Mouse (Mus musculus): ENCODE results near the gene Zfp568. TPM values are rescaled to one million over a fixed set of nuclear protein-coding genes. Genes with fewer than 3 reads are reported as not detected.
A peak's percentile ranks its signal among the peaks of the same experiment; 100 is the strongest.

Zfp568 gene
- total RNA-seq, 1 experiment from 2014 or later = 32.8 TPM

DNA sequence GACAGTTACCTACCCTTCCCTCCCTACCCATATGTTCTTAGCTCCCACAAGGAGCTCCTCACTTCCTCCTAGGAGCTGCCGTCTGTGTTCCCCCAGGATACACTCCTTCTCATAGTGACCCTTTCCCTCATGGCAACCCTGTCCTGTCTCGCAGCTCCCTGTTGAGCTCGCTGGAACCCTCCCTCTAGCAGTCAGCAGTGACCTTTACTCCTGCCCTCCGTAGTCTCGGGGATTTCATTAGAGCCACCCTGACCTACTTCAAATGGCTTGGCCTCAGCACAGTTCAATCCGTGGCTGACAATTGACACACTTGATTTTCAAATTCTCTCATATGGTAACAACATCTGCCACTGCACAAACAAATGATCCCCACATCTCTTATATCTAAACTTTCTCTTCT, 46.9 kb downstream of the Zfp568 start:
- ATAC-seq (replicated peaks; ENCODE audit: insufficient number of reproducible peaks, low FRiP score, low TSS enrichment, poor library complexity, severe bottlenecking) = no peak

DNA sequence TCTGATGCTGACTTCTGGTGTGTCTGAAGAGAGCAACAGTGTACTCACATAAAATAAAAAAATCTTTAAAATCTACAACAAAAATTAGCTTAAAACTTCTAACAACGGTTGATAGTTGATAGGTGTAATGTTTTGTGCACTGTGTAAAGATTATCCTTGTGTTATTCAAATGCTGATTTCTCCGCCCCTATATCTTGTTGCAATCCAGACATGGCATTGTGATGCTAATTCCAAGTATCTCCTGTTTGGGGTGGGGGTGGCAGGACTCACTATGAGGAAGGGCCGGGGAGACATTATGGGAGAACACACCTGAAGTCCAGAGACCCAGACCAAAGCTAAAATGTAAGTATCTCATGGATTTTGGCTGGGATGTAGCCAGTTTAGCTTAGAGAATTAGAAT, 47.6 kb downstream of the Zfp568 start:
- ATAC-seq (replicated peaks; ENCODE audit: insufficient number of reproducible peaks, low FRiP score, low TSS enrichment, poor library complexity, severe bottlenecking) = no peak

DNA sequence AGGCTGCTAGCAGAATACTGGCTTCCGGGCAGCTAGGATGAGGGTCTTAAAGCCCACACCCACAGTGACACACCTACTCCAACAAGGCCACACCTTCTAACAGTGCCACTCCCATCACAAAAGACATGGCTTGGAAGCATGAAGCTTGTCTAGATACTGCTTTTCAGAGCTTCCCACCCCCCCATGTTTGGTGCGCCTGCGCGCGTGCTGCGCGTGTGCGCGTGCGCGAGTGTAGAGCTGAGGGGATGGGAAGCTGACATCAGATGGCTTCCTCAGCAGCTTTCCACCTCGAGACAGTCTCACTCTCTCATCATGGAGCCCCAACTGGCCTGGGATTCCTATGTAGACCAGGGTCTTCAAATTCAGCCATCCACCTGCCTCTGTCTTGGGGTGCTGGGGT, 50.6 kb downstream of the Zfp568 start:
- no peak for ATAC-seq (replicated peaks; ENCODE audit: insufficient number of reproducible peaks, low FRiP score, low TSS enrichment, poor library complexity, severe bottlenecking)

DNA sequence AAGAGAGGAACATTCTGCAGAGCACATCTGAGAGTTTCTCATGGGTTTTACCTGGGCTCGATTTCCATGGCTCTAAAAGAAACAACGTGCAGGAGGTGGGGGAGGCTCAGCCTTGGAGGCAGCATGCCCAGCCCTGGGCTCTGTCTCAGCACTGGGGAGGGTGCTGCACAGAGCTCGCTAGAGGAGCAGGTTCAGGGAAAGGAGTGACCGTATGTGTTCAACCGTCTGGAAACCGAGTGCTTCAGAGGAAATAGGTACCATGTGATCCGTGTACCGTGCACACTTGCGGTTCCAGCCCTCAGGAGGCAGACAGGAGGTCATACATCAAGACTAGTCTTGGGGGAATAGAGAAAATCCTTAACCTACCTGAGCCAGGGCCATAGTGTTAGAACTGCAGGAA, 60.6 kb downstream of the Zfp568 start:
- ATAC-seq (replicated peaks; ENCODE audit: insufficient number of reproducible peaks, low FRiP score, low TSS enrichment, poor library complexity, severe bottlenecking) = no peak

DNA sequence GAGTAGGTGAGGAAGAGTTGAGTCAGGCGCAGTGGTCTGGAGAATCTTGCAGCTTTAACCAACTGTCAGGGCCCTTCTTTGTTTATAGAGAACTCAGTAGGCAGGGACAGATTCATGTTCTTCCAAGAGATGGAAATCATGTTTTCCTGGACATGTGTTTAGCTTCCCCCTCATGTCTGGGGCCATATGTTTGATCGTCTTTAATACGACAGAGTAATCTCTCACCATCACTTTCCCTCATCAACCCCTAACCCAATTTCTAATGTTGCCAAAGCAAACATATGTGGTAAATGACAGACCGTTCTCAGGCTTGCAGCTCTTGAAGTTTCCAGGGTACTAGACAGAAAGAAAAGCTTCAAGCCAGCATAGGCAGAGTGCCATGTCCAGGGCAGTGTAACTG, 64.4 kb downstream of the Zfp568 start:
- ATAC-seq (replicated peaks; ENCODE audit: insufficient number of reproducible peaks, low FRiP score, low TSS enrichment, poor library complexity, severe bottlenecking) = no peak

DNA sequence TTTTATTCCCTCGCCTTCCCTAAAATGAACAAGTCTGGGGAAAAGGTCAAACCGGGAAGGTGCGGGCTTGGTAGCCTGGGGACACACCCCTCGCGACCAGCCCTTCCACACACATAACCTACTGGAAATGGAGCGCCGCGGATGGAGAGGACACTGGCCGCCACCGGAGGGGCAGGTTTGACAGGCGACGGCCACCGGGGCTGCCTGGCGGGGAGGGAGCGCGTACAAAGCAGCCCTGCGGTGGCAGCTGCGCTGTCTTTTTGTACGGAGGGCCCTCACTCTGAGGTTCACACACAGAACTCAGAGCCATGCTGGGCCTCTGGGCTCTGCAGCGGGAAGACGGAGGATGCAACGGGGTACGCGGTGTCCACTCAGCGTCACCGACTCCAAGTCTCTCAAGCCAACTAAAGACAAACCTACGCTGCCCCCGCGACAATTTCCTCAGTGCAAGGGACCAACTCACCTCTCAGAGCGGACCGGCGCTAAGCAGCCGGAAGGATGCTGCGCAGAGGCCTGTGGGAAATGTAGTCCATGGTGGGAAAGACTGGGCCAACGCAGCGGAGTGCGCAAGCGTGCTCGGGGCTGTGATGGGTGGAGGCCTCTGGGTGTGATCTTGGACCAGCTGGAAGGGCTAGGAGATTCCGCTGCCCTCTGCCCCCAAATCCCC, 67.3 kb downstream of the Zfp568 start, which contains the start of gene Zfp14:
Gene Zfp14 (minus strand): TSS at position 499 of the 667 bp plus-strand sequence.
- peak; percentile 99 for ATAC-seq (replicated peaks; ENCODE audit: insufficient number of reproducible peaks, low FRiP score, low TSS enrichment, poor library complexity, severe bottlenecking)

DNA sequence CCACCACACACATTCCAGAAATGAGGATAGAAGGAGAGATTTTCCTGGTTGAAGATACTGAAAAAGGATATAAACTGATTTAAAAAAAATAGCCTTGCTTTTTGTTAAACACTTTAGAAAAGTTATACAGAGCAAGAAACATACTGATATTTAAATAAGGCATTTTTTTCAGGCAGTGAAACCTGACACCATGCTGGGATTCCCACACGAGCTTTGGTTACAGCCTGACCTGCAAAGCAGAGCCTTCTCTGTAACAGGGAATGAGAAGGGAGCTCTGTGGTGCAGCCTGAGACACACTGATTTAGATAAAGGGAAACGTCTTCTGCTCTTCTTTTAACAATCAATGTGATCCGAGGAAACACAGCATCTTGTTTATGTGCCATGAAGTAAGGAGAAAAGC, 69.8 kb downstream of the Zfp568 start:
- ATAC-seq (replicated peaks; ENCODE audit: insufficient number of reproducible peaks, low FRiP score, low TSS enrichment, poor library complexity, severe bottlenecking) = no peak

DNA sequence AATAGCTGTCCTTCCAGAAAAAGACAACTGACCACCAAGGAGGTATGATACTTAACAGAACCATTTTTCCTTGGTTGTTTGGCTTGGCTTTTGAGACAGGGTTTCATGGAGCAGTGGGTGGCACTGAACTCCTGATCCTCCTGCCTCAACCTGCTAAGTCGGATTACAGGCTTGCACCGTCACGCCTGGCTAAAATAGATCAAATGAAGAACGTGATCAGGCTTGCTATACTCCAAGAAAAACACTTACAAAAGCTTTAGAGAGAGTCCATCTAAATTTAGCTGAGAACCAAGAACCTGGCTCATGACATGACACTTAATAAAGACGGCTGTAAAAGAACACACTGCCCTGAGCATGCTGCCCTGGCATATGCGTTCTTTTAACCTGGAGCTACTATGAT, 76.6 kb downstream of the Zfp568 start:
- ATAC-seq (replicated peaks; ENCODE audit: insufficient number of reproducible peaks, low FRiP score, low TSS enrichment, poor library complexity, severe bottlenecking) = no peak

DNA sequence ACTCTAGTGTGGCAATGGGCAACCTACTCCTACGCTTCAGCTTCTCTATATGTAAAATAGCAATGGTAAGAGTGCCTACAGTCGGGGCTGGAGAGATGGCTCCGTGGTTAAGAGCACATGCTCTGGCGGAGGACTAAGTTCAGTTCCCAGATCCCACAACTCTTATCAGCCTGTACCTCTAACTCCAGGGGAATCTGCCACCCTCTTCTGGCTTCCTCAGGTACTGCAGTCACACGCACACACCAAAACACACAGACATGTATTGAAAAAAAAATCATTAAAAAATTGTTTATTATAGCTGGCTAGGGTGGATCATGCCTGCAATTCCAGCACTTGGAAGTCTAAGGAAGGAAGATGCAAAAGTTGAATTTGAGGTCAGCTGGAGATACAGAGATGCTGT, 78.7 kb downstream of the Zfp568 start:
- ATAC-seq (replicated peaks; ENCODE audit: insufficient number of reproducible peaks, low FRiP score, low TSS enrichment, poor library complexity, severe bottlenecking) = no peak

DNA sequence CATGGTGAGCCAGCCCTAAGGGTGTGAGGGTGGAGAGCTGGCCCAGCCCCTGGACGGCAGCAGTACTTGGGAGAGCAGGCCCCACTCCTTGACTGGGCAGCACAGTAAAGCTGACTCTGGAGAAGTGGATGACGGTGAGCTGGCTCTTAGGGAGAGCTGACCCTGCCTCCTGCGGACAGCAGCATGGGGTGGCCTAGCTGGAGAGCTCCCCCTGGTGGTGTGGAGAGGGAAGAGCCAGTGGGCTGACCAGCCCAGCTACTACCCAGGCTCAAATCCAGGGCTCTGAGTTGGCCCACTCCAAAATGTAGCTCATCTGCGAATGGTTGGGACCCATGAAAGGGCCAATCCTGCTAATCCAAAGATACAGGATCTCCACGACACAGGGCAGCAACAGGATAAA, 80.9 kb downstream of the Zfp568 start:
- ATAC-seq (replicated peaks; ENCODE audit: insufficient number of reproducible peaks, low FRiP score, low TSS enrichment, poor library complexity, severe bottlenecking) = no peak

DNA sequence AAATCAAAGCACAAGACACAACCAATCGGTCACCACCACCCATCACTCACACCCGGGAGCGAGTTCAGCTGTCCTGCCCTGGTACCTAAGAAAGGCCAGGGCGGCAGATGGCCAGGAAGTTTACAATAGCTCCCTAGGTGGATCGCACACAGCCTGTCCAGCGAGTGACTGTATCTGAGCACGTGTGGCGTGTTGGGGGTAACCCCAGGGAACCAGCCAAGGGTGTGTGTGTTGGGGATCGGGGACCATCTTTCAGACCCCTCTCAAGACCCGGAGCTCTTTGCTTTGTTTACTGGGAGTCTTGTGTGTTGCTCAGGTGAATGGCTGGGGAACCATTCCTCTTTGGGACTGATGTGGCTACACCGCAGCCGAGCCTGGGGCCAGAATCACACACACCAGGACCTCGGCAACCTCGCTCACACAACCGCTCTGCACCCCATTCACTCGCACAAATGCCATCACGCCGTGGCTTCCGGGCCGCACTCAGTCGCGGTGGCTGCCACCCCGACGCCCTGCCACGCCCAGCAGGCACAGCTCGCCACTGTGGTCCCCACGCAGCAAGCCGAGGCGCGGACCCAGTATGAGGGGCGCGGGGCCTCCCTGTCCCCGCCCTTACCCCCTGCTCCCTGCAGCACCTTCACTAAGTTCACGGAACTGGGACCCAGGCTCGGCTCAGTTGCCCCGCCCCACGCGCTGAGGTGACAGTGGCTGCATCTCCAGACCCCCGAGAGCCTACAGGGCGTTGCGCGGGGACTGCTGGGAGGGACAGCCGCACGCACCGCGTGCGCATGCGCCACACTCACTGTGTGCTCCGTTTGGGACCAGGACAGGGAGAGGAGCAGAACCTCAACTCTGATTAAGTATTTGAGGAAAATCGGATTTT, 88.6 kb downstream of the Zfp568 start, which contains the start of gene Zfp82:
Gene Zfp82 (minus strand): TSS at position 755 of the 883 bp plus-strand sequence.
- ATAC-seq (replicated peaks; ENCODE audit: insufficient number of reproducible peaks, low FRiP score, low TSS enrichment, poor library complexity, severe bottlenecking) = peak; percentile 73; the same call in 1 of the 2 replicates

Other genes starting within 250 kb of the Zfp568 start
- gene Zfp84, start 215.4 kb upstream of the Zfp568 start, total RNA-seq (2017) = 16.1 to 22.3 TPM (median 18.1 TPM) in 3 replicates
- gene Zfp30, start 200.0 kb upstream of the Zfp568 start, total RNA-seq (2017) = 0.39 TPM in 1 of 3 replicates, not detected in the others
- 10.2 to 18.4 TPM (median 11.5 TPM) in 3 replicates for gene Zfp790, start 167.8 kb upstream of the Zfp568 start, total RNA-seq (2017)
- 0.32 to 3.5 TPM (median 1.4 TPM) in 3 replicates for gene Zfp940, start 130.3 kb upstream of the Zfp568 start, total RNA-seq (2017)
- 1.8 to 7.7 TPM (median 4.7 TPM) in 3 replicates for gene Zfp420, start 124.0 kb upstream of the Zfp568 start, total RNA-seq (2017)
- 4.4 to 8.6 TPM (median 5.5 TPM) in 3 replicates for gene Zfp27, start 77.4 kb upstream of the Zfp568 start, total RNA-seq (2017)
- gene Zfp383, start 75.7 kb upstream of the Zfp568 start, total RNA-seq (2017) = 0.95 to 2.2 TPM in 2 of 3 replicates, not detected in the other
- gene Zfp74, start 29.9 kb upstream of the Zfp568 start, total RNA-seq (2017) = 2.3 to 8.2 TPM (median 3.1 TPM) in 3 replicates
- 0.85 to 3.6 TPM (median 1.7 TPM) in 3 replicates for gene Zfp14, start 67.4 kb downstream of the Zfp568 start, total RNA-seq (2017)
- gene Zfp82, start 88.9 kb downstream of the Zfp568 start, total RNA-seq (2017) = 3.8 to 9.1 TPM (median 4.3 TPM) in 3 replicates
- gene Gm26920, start 106.5 kb downstream of the Zfp568 start, total RNA-seq (2017) = not detected in 3 replicates
- 0.43 to 3.1 TPM in 2 of 3 replicates, not detected in the other for gene Zfp566, start 106.6 kb downstream of the Zfp568 start, total RNA-seq (2017)
- gene Zfp260, start 110.8 kb downstream of the Zfp568 start, total RNA-seq (2017) = 12.9 to 53.8 TPM (median 19.3 TPM) in 3 replicates
- 3.6 to 16.7 TPM (median 6.6 TPM) in 3 replicates for gene Zfp382, start 138.0 kb downstream of the Zfp568 start, total RNA-seq (2017)
- gene Zfp146, start 185.8 kb downstream of the Zfp568 start, total RNA-seq (2017) = 26.9 to 47.7 TPM (median 40.3 TPM) in 3 replicates
- not detected in 3 replicates for gene Cox7a1, start 200.2 kb downstream of the Zfp568 start, total RNA-seq (2017)
- 217 to 229 TPM (median 219 TPM) in 3 replicates for gene Capns1, start 214.9 kb downstream of the Zfp568 start, total RNA-seq (2017)
- 29.5 to 52.1 TPM (median 49.3 TPM) in 3 replicates for gene Polr2i, start 248.0 kb downstream of the Zfp568 start, total RNA-seq (2017)
- gene Tbcb, start 248.3 kb downstream of the Zfp568 start, total RNA-seq (2017) = 32.7 to 60.7 TPM (median 37.0 TPM) in 3 replicates